Mouse (Mus musculus) cerebellum, adult 18-20 months (tissue): ENCODE data around the gene Lsamp.
A peak's percentile ranks its signal among the peaks of the same experiment; 100 is the strongest.

ENCODE experiments used
- DNase-seq, 2 experiments: peaks; one replicate each; pipeline ENCODE4 v3.0.0; 2021

The Lsamp gene

DNA sequence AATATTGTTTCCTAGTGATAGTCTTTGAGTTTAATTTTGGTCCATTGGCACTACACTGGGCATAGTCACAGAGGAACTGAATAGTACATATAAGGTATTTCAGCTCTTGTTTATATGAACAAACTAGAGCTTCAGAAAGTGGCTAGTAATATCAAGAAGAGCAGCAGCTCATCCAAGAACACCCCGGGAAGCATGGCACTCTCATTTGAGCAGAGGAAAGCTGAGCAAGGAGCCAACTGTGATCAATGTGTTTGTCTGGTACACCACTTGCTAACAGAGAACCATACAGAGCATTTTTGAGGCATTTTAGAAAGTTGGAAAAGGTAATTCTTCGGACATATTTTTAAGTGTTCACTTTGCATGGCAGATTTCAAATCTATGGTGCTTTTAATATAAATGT lies 1805.9 kb downstream of the Lsamp start:
- DNase-seq = peak; percentile 33 to 36

DNA sequence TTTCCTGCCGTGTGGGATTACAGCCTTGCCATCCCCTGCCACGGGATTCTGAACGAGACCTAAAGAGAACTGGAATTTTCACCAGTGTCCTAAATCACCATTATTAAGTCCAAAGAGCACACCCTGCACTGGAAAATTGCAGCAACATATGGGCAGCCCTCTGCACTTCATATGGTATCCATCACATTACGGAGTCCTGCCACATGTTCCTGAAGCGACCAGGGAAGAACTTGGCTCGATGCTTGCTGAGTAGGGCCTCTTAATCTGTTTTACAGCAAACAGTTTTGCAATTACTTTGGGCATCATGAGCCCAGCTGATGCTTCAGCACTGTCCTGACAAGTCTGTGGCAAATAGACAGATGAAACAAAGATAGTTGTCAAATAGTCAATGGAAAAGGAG lies 1836.2 kb downstream of the Lsamp start:
- DNase-seq = peak in 1 of 2 experiments; percentile 16

DNA sequence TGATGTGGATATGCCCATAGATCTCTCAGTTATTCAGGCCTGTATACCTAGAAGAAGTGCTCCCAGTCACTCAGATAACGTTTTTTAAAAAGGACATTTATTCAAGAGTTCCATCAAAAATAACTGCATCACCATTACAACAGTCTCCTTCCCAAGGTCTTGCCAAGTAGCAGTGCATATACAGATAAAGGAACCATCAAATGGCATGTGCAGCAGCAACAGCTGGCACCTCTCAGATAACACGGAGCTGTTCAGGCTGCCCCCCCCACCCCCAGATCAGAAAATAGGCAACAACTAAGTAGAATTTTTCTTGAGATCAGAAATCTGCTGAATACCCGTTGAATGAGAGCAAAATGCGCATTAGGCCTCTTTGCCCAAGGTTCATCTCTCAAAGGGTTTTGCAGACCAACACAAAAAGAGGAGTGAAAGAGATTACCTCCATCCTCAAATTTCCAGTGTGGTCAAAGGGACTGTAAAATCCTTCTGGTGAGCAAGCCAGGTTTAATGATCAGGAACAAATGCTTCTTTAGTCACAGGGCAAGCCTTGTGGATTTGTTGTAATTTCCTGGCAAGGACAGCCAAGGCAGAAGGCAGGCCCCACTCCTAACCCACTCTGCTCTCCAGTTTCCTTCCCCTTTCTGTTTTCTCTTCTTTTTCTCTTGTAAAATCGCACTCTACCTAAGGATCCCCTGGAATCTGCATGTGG lies 1842.9 kb downstream of the Lsamp start:
- peak in 1 of 2 experiments; percentile 34 for DNase-seq

DNA sequence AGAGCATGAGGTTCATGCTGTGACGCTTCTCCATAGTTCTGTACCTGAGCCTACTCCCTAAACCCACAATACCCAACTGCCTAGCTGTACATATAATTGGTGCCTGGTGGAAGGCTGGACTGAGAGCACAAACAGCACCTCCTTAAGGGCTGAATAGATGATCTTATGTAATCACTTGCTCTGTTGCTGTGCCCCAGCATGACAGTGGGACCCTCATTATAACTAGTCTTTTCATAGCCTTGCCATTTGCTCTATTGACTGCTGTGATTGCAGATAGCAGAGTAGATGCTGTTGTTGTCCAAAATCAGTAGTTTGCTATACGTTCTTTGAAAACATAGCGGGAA lies 1843.4 kb downstream of the Lsamp start:
- DNase-seq = peak in 1 of 2 experiments; percentile 5

DNA sequence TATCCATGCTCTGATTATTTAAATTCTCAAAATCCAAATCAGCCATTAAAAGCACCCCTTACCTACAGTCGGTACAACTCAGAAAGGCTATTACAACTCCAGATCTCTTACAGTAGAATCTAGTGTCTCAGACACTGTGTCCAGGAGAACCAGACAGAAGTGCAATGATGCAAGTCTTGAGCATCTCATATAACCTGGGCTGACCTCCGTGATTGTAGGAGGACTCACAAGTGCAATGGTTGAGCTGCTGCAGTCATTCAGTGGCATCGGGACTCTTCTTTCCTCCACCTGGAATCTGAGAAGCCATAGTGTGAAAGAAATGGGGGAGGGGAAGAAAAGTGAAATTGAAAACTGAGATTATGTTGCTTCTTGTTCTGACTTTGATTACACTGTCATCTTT lies 1850.5 kb downstream of the Lsamp start:
- DNase-seq = no peak

DNA sequence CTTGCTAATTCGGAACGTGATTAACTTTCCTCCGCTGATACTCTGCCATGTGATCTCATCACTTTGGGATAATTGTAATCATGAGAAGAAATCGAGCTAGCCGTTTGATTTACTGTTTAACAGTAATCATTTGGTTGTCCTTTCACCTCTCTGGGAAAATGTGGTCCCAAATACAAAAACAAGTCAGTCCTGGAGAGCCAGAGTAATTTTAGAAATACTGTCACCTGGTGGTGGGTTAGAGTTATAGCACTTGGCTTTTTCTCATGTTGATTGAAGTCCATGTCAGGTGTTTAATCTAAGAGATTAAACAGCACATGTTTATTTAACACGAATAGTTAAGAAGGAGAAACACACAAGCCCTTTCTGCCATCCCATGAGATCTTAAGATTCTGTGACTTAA lies 1851.6 kb downstream of the Lsamp start:
- no peak for DNase-seq

DNA sequence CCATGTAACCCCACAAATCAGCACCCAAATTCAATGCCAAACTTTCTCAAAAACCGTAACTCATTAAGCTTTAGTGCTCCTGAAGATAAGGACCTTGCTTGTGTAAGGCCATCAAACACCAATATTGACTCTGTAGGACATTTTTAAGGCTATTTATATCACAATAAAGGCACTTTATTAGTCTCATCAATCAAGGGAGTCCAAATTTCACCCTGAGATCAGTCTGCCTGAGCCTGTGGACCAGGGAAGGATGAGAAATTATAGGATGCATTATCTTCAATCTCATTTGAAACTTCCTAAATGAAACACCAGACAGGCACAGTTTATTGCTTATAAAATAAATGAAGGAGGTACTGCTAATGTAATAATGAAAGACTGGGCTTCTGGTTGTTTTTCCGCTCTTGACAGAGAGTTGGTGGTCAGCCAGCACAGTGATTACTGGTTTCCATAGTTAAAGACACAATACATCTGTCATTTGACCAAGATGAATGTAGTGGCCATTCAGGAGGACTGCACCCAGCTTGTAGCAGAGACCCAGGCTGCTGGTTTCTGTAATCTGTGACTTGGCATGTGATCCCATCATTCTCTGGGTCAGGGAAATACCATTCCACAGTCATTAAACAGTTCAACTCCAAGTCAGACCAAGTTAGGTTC lies 1855.7 kb downstream of the Lsamp start:
- no peak for DNase-seq

DNA sequence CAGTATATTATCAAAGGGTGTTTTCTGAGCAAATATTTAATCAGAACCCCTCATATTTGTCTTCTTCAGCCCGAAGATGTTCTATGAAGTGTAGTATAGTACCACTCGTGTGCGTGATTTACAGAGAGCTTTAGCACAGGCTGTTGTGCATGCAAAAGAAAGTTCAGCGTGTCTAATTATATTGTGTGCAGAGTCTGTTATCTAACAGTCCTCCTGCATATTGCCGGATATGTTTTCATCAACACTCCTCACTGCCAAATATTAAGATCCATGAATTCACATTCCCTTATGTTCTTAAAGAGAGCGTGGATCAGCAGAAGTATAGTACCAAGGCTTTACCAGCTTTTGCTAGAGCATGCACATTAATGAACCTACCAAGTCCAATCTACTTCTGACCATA lies 1862.7 kb downstream of the Lsamp start:
- DNase-seq = no peak

DNA sequence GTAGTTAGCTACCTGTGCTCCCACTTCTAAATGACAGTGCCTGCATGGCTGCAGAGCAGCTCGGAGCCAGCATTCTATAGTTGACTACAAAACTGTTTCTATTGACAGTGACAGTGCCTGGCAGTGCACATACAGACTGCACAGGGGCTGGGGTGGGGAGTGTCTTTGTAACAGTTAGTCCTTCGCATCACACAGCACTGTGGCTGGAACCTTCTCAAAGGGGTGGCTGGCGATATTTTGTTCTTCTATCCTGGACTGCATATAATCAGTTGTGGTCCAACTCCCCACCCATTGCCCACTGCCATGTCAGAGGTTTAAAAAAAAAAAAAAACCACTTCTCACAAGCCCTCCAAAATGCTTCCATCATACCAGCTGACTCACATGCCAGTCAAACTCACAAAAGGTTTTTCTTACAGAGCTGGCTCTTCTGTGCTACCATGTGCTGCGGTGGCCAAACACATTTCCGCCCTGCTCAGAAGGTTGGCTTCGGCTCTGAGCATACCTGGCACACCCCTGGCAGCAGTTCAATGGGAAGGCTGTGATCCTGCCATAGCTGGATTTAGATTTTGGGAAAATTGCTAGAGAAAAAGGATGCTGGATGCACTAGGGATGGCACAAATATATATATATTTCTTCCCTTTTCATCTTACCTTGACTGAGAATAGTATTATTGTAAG lies 1887.9 kb downstream of the Lsamp start:
- peak; percentile 86 to 91 for DNase-seq

DNA sequence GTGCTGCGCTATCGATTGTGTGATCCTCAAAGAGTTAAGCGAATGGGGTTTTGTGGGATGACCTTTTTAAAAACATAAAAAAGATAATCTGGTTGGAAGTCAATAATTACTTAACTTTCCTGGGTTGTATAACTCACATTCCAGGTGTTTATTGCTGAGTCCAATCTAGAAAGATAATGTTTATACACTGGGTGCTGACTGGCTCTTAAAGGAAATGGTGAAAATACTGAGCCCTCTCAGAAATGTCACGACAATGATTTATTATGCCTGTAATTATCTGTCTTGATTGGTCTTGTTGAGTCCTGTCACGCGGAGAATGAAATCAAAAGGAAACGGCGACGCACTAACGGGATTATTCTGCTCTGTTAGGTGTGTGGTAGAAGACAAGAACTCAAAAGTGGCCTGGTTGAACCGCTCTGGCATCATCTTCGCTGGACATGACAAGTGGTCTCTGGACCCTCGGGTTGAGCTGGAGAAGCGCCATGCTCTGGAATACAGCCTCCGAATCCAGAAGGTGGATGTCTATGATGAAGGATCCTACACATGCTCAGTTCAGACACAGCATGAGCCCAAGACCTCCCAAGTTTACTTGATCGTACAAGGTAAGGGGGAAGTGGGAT lies 1904.5 kb downstream of the Lsamp start:
- DNase-seq = no peak

DNA sequence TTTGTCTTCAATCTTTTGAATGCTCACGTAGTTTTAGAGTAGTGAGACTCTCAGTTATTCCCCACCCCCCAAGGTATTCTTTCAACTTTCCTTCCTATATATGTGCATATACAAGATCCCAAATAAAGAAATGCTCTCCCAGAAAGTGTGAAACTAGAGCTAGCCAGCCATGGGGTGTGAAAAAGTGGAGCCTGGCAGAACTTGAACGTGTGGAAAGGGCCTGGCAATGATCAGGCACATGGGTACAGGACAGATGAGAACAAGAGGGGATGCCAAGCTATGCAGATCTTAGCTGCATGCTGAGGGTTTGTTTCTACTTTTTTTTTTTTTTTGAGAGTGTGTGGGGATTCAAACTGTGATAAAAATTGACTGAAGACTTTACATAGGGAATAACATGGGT lies 1916.6 kb downstream of the Lsamp start:
- no peak for DNase-seq

DNA sequence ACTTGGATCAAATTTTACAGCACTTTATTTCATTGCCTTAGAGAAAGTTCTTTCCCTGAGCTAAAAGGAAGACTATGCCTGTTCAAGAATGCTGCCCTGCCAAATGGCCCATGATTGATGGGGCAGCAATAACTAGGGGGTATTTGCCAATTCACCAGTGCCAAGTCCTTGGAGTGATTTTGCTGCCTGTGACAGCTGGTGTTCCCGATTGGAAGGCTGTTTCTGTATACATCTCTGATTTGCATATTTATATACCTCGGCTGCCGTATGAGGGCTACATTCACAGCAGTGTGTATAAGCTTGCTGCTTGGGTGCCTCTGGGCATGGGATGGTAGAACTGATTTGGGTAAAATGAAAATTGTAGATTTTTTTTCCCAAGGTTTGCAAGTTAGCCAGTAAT lies 1919.5 kb downstream of the Lsamp start:
- DNase-seq = peak; percentile 71 to 78

DNA sequence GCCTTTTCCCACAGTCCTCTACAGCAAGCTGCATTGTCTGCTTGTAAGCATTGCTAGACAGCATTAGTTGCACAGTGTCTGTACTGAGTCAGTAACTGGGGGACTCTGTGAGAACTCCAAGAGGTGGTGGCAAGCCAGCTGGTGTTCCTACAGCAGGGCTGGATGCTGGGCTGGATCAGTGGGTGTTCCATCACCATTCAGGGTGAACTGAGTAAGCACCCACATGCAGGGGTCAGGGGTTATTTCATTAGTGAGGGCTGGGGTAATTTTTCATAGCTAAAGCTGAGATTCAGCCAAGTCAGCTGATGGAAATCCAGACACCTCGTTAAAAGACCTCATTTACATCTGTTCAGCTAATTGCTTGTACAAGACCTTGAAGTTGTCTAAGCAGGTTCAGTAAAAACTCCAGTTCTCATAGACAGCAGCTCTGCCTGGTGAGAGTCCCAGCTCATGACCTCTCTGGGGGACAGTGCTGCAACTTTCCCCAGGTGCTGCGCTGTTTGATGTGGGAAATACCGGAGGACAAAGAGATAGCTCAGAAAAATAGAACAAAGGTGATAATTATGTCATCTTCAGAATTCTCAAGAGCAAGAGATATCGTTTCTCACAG lies 1928.5 kb downstream of the Lsamp start:
- no peak for DNase-seq

DNA sequence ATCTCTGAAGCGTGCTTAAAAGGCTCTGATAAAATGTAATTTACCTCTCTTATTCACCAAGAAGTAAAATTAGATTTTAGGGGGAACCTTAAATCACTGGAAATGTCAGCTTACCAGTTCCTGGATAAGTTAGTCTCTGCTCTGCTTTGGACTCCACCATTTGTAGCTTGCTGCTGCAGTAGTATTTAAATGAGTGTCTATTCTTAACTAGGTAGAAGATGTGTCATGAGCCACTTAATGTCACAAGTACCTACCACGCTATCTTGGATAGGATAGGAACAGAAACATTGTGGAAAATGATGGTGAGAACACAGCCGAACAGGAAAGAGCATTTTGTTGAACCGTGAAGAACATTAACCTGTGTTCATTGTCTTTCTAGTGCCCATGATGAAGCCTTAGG lies 1929.2 kb downstream of the Lsamp start:
- no peak for DNase-seq

DNA sequence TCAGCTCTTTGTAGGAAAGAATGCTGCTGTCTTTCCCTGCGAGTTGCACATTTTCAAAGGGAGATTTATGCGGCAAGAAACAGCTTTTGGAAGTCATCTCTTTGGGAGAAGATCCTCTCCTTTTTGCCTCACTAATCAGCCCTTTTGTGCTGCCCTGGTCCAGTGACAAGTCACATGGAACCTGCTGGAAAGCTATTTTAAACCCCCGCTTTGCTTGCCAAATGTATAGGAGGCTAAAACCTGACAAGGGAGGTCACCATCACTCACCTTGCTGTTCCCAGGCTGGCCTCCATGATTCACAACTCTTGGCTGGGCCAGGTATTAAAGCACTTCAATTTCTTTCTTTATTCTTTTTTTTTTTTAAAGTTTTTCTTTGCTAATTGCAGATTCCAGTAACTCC lies 1932.2 kb downstream of the Lsamp start:
- DNase-seq = peak in 1 of 2 experiments; percentile 49

DNA sequence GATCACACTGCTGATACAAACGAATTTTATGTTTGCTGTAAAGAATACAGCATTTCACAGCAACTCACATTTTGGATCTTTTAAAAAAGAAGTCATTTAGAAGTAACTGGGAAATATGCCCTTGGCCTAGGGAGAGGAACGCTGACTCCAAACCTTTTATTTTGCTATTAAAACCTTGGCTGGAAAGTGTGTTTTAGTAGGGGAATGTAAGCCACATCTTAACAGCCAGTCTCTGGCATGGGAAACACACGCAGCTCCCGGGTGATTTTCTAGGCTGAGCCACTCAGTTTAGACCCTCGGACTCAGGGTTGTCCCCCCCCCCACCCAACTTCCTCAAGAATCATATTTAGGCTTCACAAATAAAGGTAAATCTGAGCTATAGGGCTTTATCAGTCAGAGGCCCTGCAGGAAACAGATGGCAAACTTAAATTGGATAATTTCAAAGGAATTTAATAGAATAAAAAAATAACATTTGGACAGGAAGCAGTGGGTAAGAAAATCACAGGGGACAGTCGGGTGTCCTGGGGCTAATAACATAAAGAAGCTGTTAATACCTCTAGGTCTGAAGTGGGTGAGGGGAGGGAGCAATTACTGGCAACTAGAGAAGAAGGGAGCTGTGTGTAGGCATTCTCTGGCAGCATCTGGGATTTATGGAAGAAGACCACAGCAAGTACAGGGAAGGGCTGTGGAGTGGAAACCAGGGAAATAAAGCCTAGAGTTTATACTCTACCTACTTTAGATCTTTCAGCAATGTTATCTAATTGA lies 1933.1 kb downstream of the Lsamp start:
- DNase-seq = peak in 1 of 2 experiments; percentile 25

DNA sequence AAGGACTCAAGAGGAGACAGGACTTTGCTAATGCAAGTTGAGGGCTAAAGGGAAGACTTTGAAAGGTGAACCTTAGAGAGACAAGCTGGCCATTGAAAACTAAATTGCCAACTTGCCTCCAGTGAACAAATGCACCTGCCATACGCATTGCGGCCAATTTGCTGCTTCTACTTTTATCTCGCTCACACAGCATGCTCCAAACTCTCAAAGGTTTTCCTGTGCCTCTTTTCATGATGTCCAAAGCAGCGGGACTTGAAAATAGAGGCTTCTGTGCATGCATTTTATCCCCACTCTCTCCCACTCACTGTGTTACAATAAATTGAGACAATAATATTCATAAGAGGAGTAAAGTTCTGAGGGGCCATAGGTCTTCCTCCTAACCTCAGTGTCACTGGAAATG lies 1945.4 kb downstream of the Lsamp start:
- peak; percentile 65 to 66 for DNase-seq

DNA sequence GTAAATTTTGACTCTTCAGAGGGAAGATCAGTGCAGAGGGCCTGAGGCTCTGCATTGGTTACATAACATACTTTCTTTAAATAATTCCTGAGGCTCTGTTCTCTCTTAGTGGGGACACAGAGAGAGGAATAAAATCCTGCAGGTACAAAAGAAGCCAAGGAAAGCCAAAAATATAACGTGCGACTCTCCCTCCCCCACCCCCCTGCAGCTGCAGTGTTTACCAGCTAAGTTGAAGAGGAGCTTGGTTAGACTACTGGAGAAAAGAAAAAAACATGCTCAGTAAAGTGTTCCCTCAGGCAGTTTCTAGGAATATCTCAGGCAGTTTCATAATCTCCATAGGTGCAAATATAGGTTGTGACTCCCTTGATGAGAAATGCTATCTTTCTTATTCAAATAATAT lies 1951.5 kb downstream of the Lsamp start:
- no peak for DNase-seq

DNA sequence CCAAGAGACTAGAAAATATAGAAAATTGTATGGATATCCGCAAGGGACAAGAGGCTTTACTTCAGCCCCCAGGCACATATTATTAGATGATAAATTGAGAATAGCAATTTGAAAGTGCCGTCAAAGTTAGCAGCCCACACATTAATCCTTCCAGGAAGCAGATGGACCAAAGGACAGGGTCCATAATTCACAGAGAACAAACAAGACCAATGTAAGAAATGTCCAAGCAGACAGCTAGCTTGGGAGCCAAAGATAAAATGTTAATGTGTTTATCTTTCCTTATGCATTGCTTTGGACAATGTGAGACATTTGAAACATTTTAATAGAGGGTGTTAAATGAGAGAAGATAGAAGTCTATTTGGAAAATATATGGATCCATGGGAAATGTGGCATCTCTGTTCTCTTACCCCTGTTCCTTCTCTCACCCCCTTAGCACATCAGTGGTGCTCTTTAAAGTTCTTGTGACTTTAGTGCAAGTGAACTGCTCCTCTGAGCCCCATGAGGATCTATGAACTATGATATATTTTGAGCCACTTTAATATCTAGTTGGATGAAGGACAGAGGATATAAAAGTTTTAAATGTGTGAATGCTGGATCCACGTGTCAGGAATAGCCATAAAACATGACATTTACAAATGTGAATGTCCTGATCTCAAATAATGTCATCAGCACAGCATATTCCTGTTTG lies 1952.9 kb downstream of the Lsamp start:
- DNase-seq = no peak

DNA sequence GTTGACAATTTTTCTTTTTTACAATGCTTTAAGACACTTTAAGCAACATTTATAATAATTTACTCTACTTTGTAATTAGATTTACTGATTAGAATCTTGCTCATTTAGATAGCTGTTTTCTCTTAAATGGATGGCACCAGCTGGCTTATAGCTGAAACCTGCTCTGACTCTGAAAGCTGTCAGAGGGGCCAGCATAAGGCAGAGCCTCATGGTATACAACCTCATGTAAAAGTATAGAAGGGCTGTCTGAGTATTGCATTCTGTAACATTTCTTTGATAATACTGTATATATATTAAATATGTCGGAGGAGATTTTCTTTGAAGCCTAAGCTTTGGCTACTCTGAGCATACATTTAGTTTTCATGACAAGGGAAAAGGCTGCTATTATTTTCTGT lies 1953.4 kb downstream of the Lsamp start:
- DNase-seq = no peak

DNA sequence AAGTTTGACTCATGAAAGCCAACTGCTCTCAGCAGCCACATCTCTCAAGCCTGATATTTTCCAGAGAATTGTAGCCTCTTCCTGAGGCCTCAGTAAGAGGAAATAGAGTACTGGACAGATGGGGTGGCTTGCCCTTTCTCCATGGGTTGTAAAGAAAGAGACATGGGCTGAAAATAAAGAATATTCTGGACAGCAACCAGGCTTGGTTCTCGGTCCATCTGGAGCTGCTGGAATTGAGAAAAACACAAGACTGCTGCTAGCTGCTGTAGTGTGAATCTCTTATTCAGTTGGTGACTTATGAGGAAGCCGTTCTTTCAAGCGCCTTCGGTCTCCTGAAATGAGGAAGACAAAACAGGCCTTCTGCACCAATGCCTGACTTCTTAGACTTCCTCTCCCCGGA lies 1954.1 kb downstream of the Lsamp start:
- DNase-seq = peak; percentile 51 to 71
